Mouse (Mus musculus) heart, embryonic 14.5 days (tissue): ENCODE measurements around the gene P3h3. TPM values are rescaled to one million over a fixed set of nuclear protein-coding genes. Genes with fewer than 3 reads are reported as not detected.

Experiments used
- ATAC-seq: fragments of 200-750 bp; cut with Nextera tagmentation; 2 replicates; pipeline ENCODE4 v1.8.0; 2017; ENCODE audit warnings: low read depth, moderate TSS enrichment; ENCODE audit not compliant: insufficient number of reproducible peaks, insufficient read depth, low FRiP score
- H3K27ac ChIP-seq, 2 experiments: fragments of 200-500 bp in 1 of 2; fragments of 300-500 bp in 1 of 2; sonication (generic) in 1 of 2; replicated peaks in 1 of 2; 2 replicates each; pipeline ENCODE4 v1.5.1; 2012 to 2014; ENCODE audit warnings: low read depth in 2 of 2, low read length in 2 of 2, control low read depth in 1 of 2, mild to moderate bottlenecking in 1 of 2, mixed read lengths in 1 of 2; ENCODE audit not compliant: control insufficient read depth in 1 of 2, insufficient read depth in 1 of 2
- H3K27me3 ChIP-seq: fragments of 300-500 bp; sonication (generic); 2 replicates; pipeline ENCODE4 v1.6.1; 2014; ENCODE audit warnings: mild to moderate bottlenecking, low read length, control low read depth; ENCODE audit not compliant: control insufficient read depth, insufficient read depth
- H3K36me3 ChIP-seq: fragments of 300-500 bp; sonication (generic); 2 replicates; pipeline ENCODE4 v1.6.1; 2014; ENCODE audit warnings: mild to moderate bottlenecking, control low read depth, low read length, mixed read lengths; ENCODE audit not compliant: control insufficient read depth, insufficient read depth
- H3K4me1 ChIP-seq, 2 experiments: fragments of 200-500 bp in 1 of 2; fragments of 300-500 bp in 1 of 2; sonication (generic) in 1 of 2; 2 replicates each; pipeline ENCODE4 v1.6.1; 2012 to 2014; ENCODE audit warnings: low read length in 2 of 2, control low read depth in 1 of 2, mixed read lengths in 1 of 2; ENCODE audit not compliant: control insufficient read depth in 2 of 2, insufficient read depth in 2 of 2
- H3K4me2 ChIP-seq: fragments of 300-500 bp; sonication (generic); 2 replicates; pipeline ENCODE4 v1.6.1; 2014; ENCODE audit warnings: mild to moderate bottlenecking, low read length
- H3K4me3 ChIP-seq, 2 experiments: fragments of 200-500 bp in 1 of 2; fragments of 300-500 bp in 1 of 2; sonication (generic) in 1 of 2; 2 replicates each; pipeline ENCODE4 v1.5.1; 2012 to 2014; ENCODE audit warnings: low read length in 2 of 2, mild to moderate bottlenecking in 2 of 2, control low read depth in 1 of 2, low read depth in 1 of 2, moderate library complexity in 1 of 2; ENCODE audit not compliant: control insufficient read depth in 1 of 2, insufficient read depth in 1 of 2
- H3K9ac ChIP-seq: fragments of 300-500 bp; sonication (generic); 2 replicates; pipeline ENCODE4 v1.6.1; 2014; ENCODE audit warnings: mild to moderate bottlenecking, low read length
- H3K9me3 ChIP-seq: fragments of 300-500 bp; sonication (generic); 2 replicates; pipeline ENCODE4 v1.6.1; 2016; ENCODE audit warnings: low read length, control low read depth; ENCODE audit not compliant: control insufficient read depth
- WGBS: fragments of 180-500 bp; shearing (Covaris S2); extraction: QIAGEN DNeasy Blood & Tissue Kit; methylation state at CpG from one replicate; pipeline ENCODE4 v1.1.7; 2014; 5-methylcytosine and 5-hydroxymethylcytosine counted together
- polyA plus RNA-seq: library from polyadenylated mRNA; unstranded; fragments of >200 nt; fragmentation: Nextera tagmentation; extraction: Ambion mirVana; gene quantifications from 2 replicates; pipeline ENCODE4 v1.2.1, GENCODE M21; 2014

P3h3 gene
- polyA plus RNA-seq, 1 experiment from 2014 or later: 20.5 TPM

- H3K4me2 ChIP-seq: no peak overlapping the region
- peaks cover 13 to 27% of the 10 kb centered on the region in 2 experiments; a peak in 3 of 4 replicates for H3K4me1 ChIP-seq
- H3K4me3 ChIP-seq: no peak overlapping the region
- no peak for ATAC-seq
- peaks cover 4% of the 10 kb centered on the region for H3K36me3 ChIP-seq
- no peak overlapping the region for H3K27ac ChIP-seq
- peaks cover 22% of the 10 kb centered on the region for H3K27me3 ChIP-seq
- H3K9ac ChIP-seq: no peak overlapping the region
- no peaks in the 10 kb centered on the region for H3K9me3 ChIP-seq
- WGBS: 69% methylated on average over 27 of the region's 28 CpGs
Observed at GRCm38 (mm10) chr6:124858561-124859318, 1.2 kb upstream of the P3h3 start.

GRCm38 (mm10) chr6:124857840-124858530 is 433 bp upstream of the P3h3 start:
- peak overlapping the region; percentile 93 for H3K4me2 ChIP-seq
- no peak for ATAC-seq
- peak overlapping the region; percentile 46 to 87 for H3K27ac ChIP-seq
- peaks cover 22% of the 10 kb centered on the region for H3K27me3 ChIP-seq
- H3K4me1 ChIP-seq: peaks cover 10 to 23% of the 10 kb centered on the region in 2 experiments; a peak in 3 of 4 replicates
- peaks cover 7% of the 10 kb centered on the region for H3K36me3 ChIP-seq
- H3K9me3 ChIP-seq: no peaks in the 10 kb centered on the region
- H3K4me3 ChIP-seq: peak overlapping the region; percentile 58 to 81
- H3K9ac ChIP-seq: peak overlapping the region; percentile 89
- WGBS: 29% methylated on average over 26 of the region's 26 CpGs

GRCm38 (mm10) chr6:124856321-124856720 is 1.2 kb downstream of the P3h3 start:
- H3K9me3 ChIP-seq: no peaks in the 10 kb centered on the region
- peak overlapping the region; percentile 58 to 87; a peak in 3 of 4 replicates for H3K27ac ChIP-seq
- peaks cover 5 to 15% of the 10 kb centered on the region in 2 experiments; a peak in 2 of 4 replicates for H3K4me1 ChIP-seq
- ATAC-seq: no peak
- peak overlapping the region; percentile 89 for H3K9ac ChIP-seq
- peaks cover 13% of the 10 kb centered on the region for H3K27me3 ChIP-seq
- H3K4me3 ChIP-seq: peak overlapping the region; percentile 58 to 81
- peak overlapping the region; percentile 93 for H3K4me2 ChIP-seq
- peaks cover 13% of the 10 kb centered on the region for H3K36me3 ChIP-seq
- WGBS: 6% methylated on average over 14 of the region's 14 CpGs

- no peak overlapping the region for H3K4me2 ChIP-seq
- 61% methylated on average over 12 of the region's 12 CpGs for WGBS
Observed at GRCm38 (mm10) chr6:124854647-124855046, 2.9 kb downstream of the P3h3 start.

GRCm38 (mm10) chr6:124850535-124850934 is 7.0 kb downstream of the P3h3 start:
- no peak for ATAC-seq
- 46% methylated on average over 8 of the region's 8 CpGs for WGBS
- no peak overlapping the region for H3K27ac ChIP-seq
- no peak overlapping the region for H3K4me2 ChIP-seq
- peaks cover 0 to 6% of the 10 kb centered on the region in 2 experiments; a peak in 1 of 4 replicates for H3K4me1 ChIP-seq
- H3K27me3 ChIP-seq: no peaks in the 10 kb centered on the region
- H3K4me3 ChIP-seq: no peak overlapping the region
- H3K36me3 ChIP-seq: peaks cover 13% of the 10 kb centered on the region
- no peak overlapping the region for H3K9ac ChIP-seq
- H3K9me3 ChIP-seq: no peaks in the 10 kb centered on the region

More at GRCm38 (mm10) chr6:124854647-124855046, 2.9 kb downstream of the P3h3 start:
- Histone ChIP-seq H3K4me3 (no peak overlapping the region), H3K4me1 (peaks cover 2 to 10% of the 10 kb centered on the region in 2 experiments; a peak in 2 of 4 replicates), H3K36me3 (peaks cover 13% of the 10 kb centered on the region), H3K9me3 (no peaks in the 10 kb centered on the region), H3K27me3 (peaks cover 13% of the 10 kb centered on the region), H3K9ac (no peak overlapping the region), H3K27ac (no peak overlapping the region)
- ATAC-seq: no peak

- no peak overlapping the region for H3K4me3 ChIP-seq
- 9% methylated on average over 9 of the region's 9 CpGs for WGBS
- peak; percentile 49; the same call in 1 of the 2 replicates for ATAC-seq
- H3K4me1 ChIP-seq: no peaks in the 10 kb centered on the region
- no peak overlapping the region for H3K4me2 ChIP-seq
- no peak overlapping the region for H3K27ac ChIP-seq
- H3K36me3 ChIP-seq: peaks cover 15% of the 10 kb centered on the region
- H3K27me3 ChIP-seq: no peaks in the 10 kb centered on the region
- no peak overlapping the region for H3K9ac ChIP-seq
- no peaks in the 10 kb centered on the region for H3K9me3 ChIP-seq
Observed at GRCm38 (mm10) chr6:124847305-124847704, 10.2 kb downstream of the P3h3 start.

- 0 out of 2 replicates have a peak, but pooled peaks have one; percentile 36 for ATAC-seq
- peak within 1 kb of the TSS; percentile 62 for H3K9ac ChIP-seq
- H3K27ac ChIP-seq: peak within 1 kb of the TSS in 1 of 2 experiments; percentile 62; a peak in 2 of 4 replicates
- H3K4me2 ChIP-seq: peak within 1 kb of the TSS; percentile 37
- no peak within 1 kb of the TSS for H3K4me3 ChIP-seq
- WGBS: 16% methylated on average over 15 of the region's 15 CpGs
- peaks cover 18% of the 10 kb centered on the region for H3K36me3 ChIP-seq
- no peaks in the 10 kb centered on the region for H3K27me3 ChIP-seq
- H3K4me1 ChIP-seq: peaks cover 21 to 30% of the 10 kb centered on the region in 2 experiments
- no peaks in the 10 kb centered on the region for H3K9me3 ChIP-seq
Observed at GRCm38 (mm10) chr6:124840241-124841167, 17.0 kb downstream of the P3h3 start, which contains the start of gene Gnb3. Gene Gnb3, minus strand, starts transcription at chr6:124840275.
